Comparison of ENCODE assay signal across 8 mouse cellular contexts in the genomic region with DNA sequence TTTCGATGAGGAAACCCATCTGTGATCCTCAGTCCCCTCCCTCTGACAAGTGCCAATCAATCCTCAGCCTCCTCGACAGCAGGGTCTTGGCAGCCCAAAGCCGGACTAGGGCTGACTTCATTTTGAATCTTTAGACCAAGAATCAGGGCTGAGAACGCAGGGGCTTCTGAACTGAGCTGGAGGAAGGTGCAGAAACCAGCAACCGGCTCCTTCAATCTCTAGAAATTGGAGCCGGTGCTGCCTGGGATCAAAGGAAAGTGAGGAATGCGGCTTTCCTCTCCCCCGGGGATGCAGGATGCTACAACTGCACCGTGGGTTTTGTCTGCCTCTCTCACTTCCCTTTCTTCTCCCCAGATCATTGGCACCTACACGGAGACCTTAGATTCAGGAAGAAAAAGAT. TPM values are rescaled to one million over a fixed set of nuclear protein-coding genes. Genes with fewer than 3 reads are reported as not detected.
A peak's percentile ranks its signal among the peaks of the same experiment; 100 is the strongest.
DNase-seq lines count a peak whose midpoint lies in the region; ATAC-seq and TF ChIP-seq lines count a peak whose summit lies in the region.

No protein-coding gene starts in this region.

- H3K9me3 ChIP-seq in lung, embryonic 14.5 days (ENCODE audit: low read depth, low read length) = no peaks in the 10 kb centered on the region
- H3K9me3 ChIP-seq in forebrain, embryonic 13.5 days (replicated peaks) = no peaks in the 10 kb centered on the region
- no peaks in the 10 kb centered on the region for H3K9me3 ChIP-seq in limb, embryonic 15.5 days

- H3K27ac ChIP-seq in lung, embryonic 14.5 days (ENCODE audit: low read depth) = no peak overlapping the region
- no peak overlapping the region; the same call in 1 of the 2 replicates for H3K27ac ChIP-seq in forebrain, embryonic 13.5 days
- H3K27ac ChIP-seq in limb, embryonic 15.5 days = no peak overlapping the region

- peak overlapping the region; percentile 30 for H3K4me3 ChIP-seq in lung, embryonic 14.5 days (ENCODE audit: low read depth, low read length)
- 0 out of 2 replicates have a peak overlapping the region, but pooled peaks have one; percentile 33 for H3K4me3 ChIP-seq in forebrain, embryonic 13.5 days
- peak overlapping the region; percentile 37 for H3K4me3 ChIP-seq in limb, embryonic 15.5 days

- ATAC-seq in lung, embryonic 14.5 days (ENCODE audit: insufficient read depth) = no peak
- no peak for ATAC-seq in forebrain, embryonic 13.5 days
- no peak for ATAC-seq in limb, embryonic 15.5 days (ENCODE audit: insufficient number of reproducible peaks, low FRiP score, low TSS enrichment, low read depth)

- no peaks in the 10 kb centered on the region for H3K36me3 ChIP-seq in lung, embryonic 14.5 days (ENCODE audit: insufficient read depth)
- no peaks in the 10 kb centered on the region for H3K36me3 ChIP-seq in forebrain, embryonic 13.5 days (ENCODE audit: poor library complexity, severe bottlenecking)
- H3K36me3 ChIP-seq in limb, embryonic 15.5 days = no peaks in the 10 kb centered on the region

- H3K27me3 ChIP-seq in lung, embryonic 14.5 days (ENCODE audit: insufficient read depth, low read length) = no peaks in the 10 kb centered on the region
- 0 out of 2 replicates have a peak, but pooled peaks cover 5% of the 10 kb centered on the region for H3K27me3 ChIP-seq in forebrain, embryonic 13.5 days
- 0 out of 2 replicates have a peak, but pooled peaks cover 3% of the 10 kb centered on the region for H3K27me3 ChIP-seq in limb, embryonic 15.5 days

- H3K4me1 ChIP-seq in lung, embryonic 14.5 days (ENCODE audit: insufficient read depth) = peaks cover 22% of the 10 kb centered on the region; the same call in 1 of the 2 replicates
- H3K4me1 ChIP-seq in forebrain, embryonic 13.5 days = peaks cover 29% of the 10 kb centered on the region
- H3K4me1 ChIP-seq in limb, embryonic 15.5 days = peaks cover 13% of the 10 kb centered on the region

- H3K9ac ChIP-seq in lung, embryonic 14.5 days = peak overlapping the region; percentile 5
- H3K9ac ChIP-seq in forebrain, embryonic 13.5 days = peak overlapping the region; percentile 12; the same call in 1 of the 2 replicates
- H3K9ac ChIP-seq in limb, embryonic 15.5 days = no peak overlapping the region

- peak overlapping the region; percentile 62 for H3K4me2 ChIP-seq in lung, embryonic 14.5 days
- peak overlapping the region; percentile 62 for H3K4me2 ChIP-seq in forebrain, embryonic 13.5 days
- peak overlapping the region; percentile 66 for H3K4me2 ChIP-seq in limb, embryonic 15.5 days

- peak; percentile 22 for DNase-seq in lung, embryonic 14.5 days
- no peak for DNase-seq in lung, postnatal 4 days
- peak; percentile 34 for DNase-seq in retina, postnatal 1 day
- DNase-seq in adrenal gland, postnatal 10 days = no peak
- no peak for DNase-seq in c-Kit-positive CD71-positive TER-119-positive erythroid progenitor cells, embryonic 14.5 days (ENCODE audit: low spot score)
- no peak for DNase-seq in right cerebral cortex, postnatal 36 days (ENCODE audit: low spot score in 2 of 2)

- WGBS in lung, embryonic 14.5 days = 4% methylated on average over 10 of the region's 10 CpGs
- WGBS in forebrain, embryonic 13.5 days = 3% methylated on average over 10 of the region's 10 CpGs
- 2% methylated on average over 10 of the region's 10 CpGs for WGBS in limb, embryonic 15.5 days

- no peak for TF ChIP-seq CTCF in lung, embryonic 14.5 days (IDR thresholded peaks at IDR 0.05; ENCODE audit: low read depth)

RNA-seq across cellular contexts. Expression of a gene that starts 27.0 kb away (rescaled TPM):
- 0.65 and 1.4 TPM in 2 replicates for polyA plus RNA-seq in lung, embryonic 14.5 days (2014; fragmentation: Nextera tagmentation; extraction: Ambion mirVana)
- 1.9 and 2.1 TPM in 2 replicates for polyA plus RNA-seq in forebrain, embryonic 13.5 days (2015; fragmentation: Nextera tagmentation; extraction: Ambion mirVana)
- polyA plus RNA-seq in limb, embryonic 15.5 days (2015; fragmentation: Nextera tagmentation; extraction: Ambion mirVana) = 0.72 and 1.1 TPM in 2 replicates
- under 1 TPM; 0.90 to 0.91 TPM for total RNA-seq in adrenal gland, postnatal 10 days (2021)

Comparison
In these comparisons a context has a peak if more than half of its experiments do, and no peak if none do; other contexts are left out.
1. DNase-seq: peak in lung, embryonic 14.5 days (single experiment) and retina, postnatal 1 day (single experiment); none in lung, postnatal 4 days (0 of 2), adrenal gland, postnatal 10 days (single experiment), c-Kit-positive CD71-positive TER-119-positive erythroid progenitor cells, embryonic 14.5 days (single experiment) and right cerebral cortex, postnatal 36 days (0 of 2).
2. Peak in every context shown above with its lines, with median percentiles within 50 percentile points of each other: H3K4me2 ChIP-seq and H3K4me3 ChIP-seq.